Mouse (Mus musculus) megakaryocyte, adult 5-6 weeks (primary cell): ENCODE data around the gene Casd1. TPM values are rescaled to one million over a fixed set of nuclear protein-coding genes. Genes with fewer than 3 reads are reported as not detected.
A peak's percentile ranks its signal among the peaks of the same experiment; 100 is the strongest.

Source experiments
- ATAC-seq: 2 replicates; pipeline ENCODE4 v1.8.0; 2016; ENCODE audit warnings: mild to moderate bottlenecking, inconsistent platforms; ENCODE audit not compliant: poor library complexity, severe bottlenecking
- total RNA-seq, 2 experiments: library from RNA; stranded (forward) in 1 of 2; stranded (reverse) in 1 of 2; fragments of 153-499, 151-499 nt in 1 of 2; fragments of 221-1000, 200-1000 nt in 1 of 2; gene quantifications; 2 replicates each; pipeline versions ENCODE4 v1.2.3 to v1.2.4; 2015 to 2017

Casd1 gene
- 28.1 and 31.5 TPM in 2 replicates for total RNA-seq (2015)
- total RNA-seq (2017), result 62.1 and 68.1 TPM in 2 replicates

DNA sequence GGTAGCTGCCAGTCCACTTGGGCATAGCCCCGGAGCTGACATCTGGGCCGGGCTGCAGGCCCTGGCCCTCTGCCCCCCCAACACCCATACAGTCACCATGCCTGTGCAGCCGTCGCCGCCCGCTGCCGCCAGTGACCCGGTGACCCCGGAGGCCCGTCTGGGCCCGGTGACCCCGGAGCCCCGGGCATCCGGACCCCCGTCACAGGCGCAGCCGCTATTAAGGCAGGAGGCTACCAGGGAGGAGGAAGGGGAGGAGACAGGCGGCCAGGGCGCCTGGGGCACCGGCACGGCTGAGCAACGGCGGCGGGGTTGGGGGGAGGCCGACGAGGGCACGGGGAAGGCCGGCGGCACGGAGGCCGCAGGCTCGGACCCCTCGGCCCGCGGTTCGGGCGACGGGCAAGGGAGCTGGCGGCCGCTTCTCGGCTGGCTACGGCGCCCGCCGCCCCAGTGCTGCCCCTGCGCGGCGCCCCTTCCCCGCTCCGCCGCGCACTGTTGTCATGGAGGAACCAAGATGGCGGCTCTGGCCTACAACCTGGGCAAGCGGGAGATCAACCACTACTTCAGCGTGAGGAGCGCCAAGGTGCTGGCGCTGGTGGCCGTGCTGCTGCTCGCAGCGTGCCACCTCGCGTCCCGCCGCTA is at the start of gene Casd1:
Gene Casd1 (plus strand): TSS at position 182 of the 639 bp plus-strand sequence.
- peak; percentile 74 for ATAC-seq

DNA sequence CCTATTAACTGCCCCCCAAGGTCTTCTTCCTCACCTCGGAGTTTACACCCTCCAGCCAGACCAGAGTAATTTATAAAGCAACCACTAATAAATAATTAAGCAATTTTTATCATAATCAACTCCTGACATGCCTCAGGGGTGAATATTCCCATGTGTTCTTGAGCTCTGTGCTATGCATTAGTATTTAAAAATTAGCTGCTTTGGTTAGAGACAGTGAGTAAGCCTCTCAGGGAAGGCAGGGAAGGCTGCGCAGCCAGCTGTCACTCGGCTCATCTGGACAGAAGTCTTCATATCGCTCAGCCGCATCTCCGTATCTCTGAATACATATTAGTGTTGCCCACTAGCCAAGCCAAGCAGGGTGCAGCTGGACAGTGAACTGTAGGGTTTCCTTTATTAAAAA is 45.3 kb upstream of the Casd1 start:
- no peak for ATAC-seq

- no peak for ATAC-seq
These were observed 43.6 kb upstream of the Casd1 start for GRCm38 (mm10) chr6:4557086-4557485.

DNA sequence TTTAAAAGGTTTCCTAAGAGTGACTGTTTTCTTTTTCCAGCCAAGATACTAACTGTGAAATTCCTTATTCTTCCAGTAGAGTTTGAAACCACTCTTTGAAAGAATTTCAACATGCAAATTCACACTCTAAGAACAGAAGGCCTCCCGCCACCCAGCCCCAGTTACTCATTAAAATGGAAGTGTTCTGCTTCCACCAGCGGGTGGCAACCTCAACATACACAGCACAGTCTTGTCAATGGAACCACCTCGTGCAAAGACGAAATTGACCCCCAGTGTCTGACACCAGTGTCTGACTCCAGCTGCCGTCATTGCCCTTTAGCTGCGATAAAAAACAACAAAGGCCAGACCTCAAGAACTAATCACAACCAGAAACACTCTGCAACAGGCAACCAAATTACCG is 43.0 kb upstream of the Casd1 start:
- ATAC-seq, result peak; percentile 70

GRCm38 (mm10) chr6:4561156-4561555 is 39.5 kb upstream of the Casd1 start:
- no peak for ATAC-seq

DNA sequence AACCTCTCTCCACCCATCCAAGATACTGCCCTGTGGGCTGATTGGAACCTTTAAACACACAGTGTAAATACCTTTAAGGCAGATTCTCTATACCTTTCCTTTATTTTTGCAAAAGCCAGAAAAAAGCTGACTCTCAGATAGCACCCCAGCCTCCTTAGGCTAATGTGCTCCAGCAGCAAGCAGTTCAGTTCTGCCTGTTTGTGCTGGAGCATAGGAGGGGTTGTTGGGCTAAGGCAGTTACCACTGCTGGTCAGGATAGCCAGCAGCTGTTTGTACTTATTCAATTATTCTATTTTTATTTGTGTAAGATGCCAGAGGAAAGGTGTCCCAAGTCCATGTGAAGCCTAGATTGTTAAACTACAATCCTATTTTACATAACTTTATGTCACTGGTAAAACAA is 39.0 kb upstream of the Casd1 start:
- no peak for ATAC-seq

DNA sequence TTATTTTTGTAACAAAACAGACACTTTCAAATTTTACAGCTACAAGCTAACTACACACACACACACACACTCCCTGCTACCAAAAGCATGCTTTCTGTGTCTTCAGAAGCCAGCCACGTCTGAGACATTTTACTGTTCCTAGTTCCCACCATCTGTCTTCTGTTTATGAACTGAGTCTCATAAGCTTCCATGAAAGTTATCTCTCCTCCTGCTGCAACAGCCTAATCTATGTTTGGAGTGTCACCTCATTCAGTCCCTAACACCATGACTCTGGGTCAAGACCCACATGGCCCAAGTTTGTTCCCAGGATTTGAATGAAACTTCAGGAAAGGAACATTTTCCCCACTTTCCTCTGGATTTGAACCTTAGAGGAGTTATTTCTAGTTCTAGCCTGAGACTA is 38.2 kb upstream of the Casd1 start:
- no peak for ATAC-seq

DNA sequence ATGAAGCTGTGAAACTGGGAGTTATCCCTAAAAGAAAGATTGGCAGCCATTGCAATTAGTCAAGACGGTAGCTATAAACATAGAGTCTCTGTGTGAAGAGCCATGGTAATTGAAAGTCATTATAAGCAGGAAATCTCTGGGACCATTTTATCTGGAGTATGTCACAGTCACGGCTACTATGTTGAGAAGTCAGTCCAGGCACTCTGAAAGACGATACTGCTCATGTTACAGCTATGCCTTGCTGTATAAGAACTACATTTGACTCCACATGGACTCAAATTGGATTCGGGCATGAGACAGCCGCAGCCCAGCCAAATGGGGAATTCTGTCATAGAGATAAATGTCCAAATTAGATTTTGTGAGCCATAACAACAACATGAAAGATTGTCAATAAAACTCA is 37.2 kb upstream of the Casd1 start:
- no peak for ATAC-seq

DNA sequence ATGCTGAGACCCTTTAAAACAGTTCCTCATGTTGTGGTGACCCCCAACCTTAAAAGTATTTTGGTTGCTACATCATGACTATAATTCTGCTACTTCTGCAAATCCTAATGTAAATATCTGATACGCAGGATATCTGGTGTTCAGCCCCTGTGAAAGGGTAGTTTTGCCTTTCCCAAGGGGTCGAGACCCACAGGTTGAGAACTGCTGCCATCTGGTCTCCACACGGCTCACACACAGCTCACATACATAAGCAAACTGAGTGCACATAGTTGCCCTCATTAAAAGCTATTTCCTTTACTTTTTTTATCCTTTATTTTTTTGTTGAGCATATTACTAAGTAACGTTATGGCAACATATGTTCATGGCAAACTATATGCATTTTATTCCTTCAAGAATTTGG is 30.2 kb upstream of the Casd1 start:
- no peak for ATAC-seq

DNA sequence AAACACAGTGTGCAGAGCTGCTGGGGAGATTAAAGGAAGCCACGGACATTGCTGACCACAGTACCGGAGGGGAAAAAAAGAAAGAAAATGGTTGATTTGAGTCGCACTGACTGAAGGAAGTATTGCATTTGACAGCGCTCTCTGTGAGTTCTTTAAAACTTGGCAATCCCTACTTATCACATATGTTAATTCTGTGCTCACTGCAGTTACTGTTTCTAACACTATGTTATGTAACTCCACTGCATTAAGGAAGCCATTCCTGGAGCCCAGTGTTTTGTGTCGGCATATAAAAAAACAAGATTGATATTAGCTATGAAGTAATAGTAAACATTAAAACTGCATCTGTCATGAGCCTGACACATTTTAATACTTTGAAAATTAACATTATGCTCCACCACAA is 22.9 kb upstream of the Casd1 start:
- no peak for ATAC-seq

- ATAC-seq, result no peak
These were observed 22.3 kb upstream of the Casd1 start for GRCm38 (mm10) chr6:4578343-4578742.

DNA sequence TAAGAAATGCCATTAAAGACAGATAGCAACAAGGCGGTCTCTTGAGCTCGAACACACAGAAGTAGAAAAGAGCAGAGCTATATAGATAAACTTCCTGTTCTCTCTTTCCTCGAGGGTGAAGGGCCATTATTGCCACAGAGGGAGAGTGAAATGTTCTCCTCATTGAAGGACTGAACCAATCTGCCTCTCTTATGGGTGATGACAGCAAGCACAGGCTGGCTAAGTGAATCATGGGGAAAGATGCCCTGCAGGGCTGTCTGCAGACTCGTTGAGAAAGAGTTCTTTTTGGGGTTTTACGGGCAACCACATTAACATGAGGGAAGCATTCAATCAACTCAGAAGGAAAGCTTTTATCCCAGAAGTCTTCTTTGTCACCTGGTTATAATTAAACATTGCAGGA is 21.0 kb upstream of the Casd1 start:
- peak; percentile 57 for ATAC-seq

DNA sequence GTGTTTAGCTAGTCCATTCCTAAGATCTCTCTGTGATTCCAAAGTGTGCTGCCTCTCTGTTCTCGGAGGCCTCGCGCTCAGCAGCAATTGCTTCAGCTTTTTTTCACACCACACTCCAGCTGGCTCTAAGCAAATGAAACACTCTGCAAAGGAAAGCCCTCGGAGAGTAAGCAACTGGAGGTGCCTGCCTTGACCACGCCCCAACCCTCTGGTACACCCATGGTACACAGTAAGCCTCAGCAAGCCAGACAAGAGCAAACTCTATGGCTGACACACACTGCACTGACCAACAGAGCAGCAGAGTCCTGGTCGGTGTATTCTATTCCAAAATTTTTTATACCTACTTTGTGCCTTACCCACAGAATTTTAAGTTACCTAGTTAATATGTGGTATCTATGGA is 17.2 kb upstream of the Casd1 start:
- no peak for ATAC-seq

GRCm38 (mm10) chr6:4587946-4588345 is 12.7 kb upstream of the Casd1 start:
- ATAC-seq, result peak; percentile 93

GRCm38 (mm10) chr6:4588722-4589121 is 11.9 kb upstream of the Casd1 start:
- ATAC-seq, result no peak

- ATAC-seq, result peak; percentile 61
These were observed 10.6 kb upstream of the Casd1 start for GRCm38 (mm10) chr6:4590089-4590488.

- no peak for ATAC-seq
These were observed 2.9 kb upstream of the Casd1 start for GRCm38 (mm10) chr6:4597711-4598110.

- ATAC-seq, result peak; percentile 2; the same call in 1 of the 2 replicates
These were observed 468 bp upstream of the Casd1 start for GRCm38 (mm10) chr6:4600085-4600657.

DNA sequence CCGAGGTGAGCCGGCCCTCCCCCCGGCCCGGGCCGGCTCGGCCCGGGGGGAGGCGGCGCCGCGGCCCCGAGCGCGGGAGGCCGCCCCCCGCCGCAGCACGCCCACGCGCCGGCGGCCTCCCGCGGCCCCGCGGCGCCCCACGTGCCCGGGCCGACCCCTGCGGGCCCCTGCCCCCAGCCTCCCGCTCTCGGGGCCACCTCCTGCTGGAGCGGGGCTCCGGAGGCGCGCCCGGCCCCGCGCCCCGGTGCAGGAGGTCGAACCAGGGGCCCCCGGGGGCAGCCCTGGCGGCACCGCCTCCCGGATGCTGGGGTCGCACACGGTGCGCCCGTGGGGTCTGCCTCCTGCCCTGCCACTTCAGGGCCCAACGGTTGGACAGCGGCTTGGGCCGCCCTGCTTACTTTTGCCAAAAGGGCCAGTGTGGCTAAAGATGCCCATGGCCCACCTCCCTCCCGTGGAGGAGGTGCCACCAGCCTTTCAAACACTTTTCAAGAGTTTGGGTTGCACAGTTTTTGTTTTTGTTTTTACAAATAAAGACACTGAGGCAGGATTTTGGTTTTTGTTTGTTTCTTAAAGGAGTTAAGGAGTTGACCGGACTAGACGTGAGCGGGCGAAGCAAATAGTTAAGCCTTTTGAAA is 775 bp downstream of the Casd1 start:
- peak; percentile 16 for ATAC-seq

GRCm38 (mm10) chr6:4602012-4602411 is 1.4 kb downstream of the Casd1 start:
- no peak for ATAC-seq

GRCm38 (mm10) chr6:4606394-4606793 is 5.8 kb downstream of the Casd1 start:
- no peak for ATAC-seq

- ATAC-seq, result no peak
These were observed 9.7 kb downstream of the Casd1 start for GRCm38 (mm10) chr6:4610216-4610896.
